Mouse (Mus musculus): ENCODE results near the gene Gja3.

- TF ChIP-seq CTCF (IDR thresholded peaks at IDR 0.05; ENCODE audit: low read depth, low read length) (no peak), POLR2AphosphoS5 (IDR thresholded peaks at IDR 0.05; ENCODE audit: insufficient replicate concordance, low read depth, low read length) (no peak)
These were observed 717 bp downstream of the Gja3 start for GRCm38 (mm10) chr14:57057204-57057562.

Data from G1E (cell line).